Mouse (Mus musculus): ENCODE data around the gene Golga4. TPM values are rescaled to one million over a fixed set of nuclear protein-coding genes. Genes with fewer than 3 reads are reported as not detected.

Gene Golga4
- polyA plus RNA-seq, 1 experiment, result 47.1 TPM

DNA sequence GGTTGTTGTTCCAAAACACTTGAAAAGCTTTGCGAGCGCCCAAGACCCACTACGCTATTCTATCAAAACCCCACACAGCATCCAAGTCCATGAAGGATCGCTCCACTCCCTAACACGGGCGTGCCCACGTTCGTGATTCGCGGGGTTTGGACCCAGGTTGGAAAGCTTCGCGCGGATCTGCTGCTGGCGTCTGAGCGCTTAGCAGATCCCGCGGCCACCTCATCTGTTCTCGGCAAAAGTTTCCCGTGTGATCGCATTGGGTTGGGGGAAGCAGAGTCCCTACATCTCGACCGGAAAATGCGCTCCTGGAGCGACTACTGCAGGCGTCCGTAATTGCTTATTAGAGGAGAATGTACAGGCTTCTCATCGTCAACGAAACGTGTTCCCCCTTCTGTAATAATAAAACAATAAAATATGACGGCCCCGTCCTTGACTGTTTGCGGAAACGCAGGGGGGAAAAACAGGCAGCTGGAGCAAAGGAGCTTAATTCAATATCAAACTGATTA lies 29.2 kb upstream of the Golga4 start:
- Histone ChIP-seq H3K4me1 (ENCODE audit: control insufficient read depth, insufficient read depth, low read length) (no peaks in the 10 kb centered on the region), H3K4me3 (replicated peaks; ENCODE audit: control insufficient read depth, low read depth, low read length) (no peak overlapping the region), H3K27ac (ENCODE audit: control insufficient read depth, insufficient read depth, low read depth, low read length, poor library complexity) (no peak overlapping the region)
- TF ChIP-seq POLR2A (IDR thresholded peaks at IDR 0.05; ENCODE audit: borderline replicate concordance, control insufficient read depth, low read depth, low read length), result no peak
- TF ChIP-seq CTCF (IDR thresholded peaks at IDR 0.05; ENCODE audit: control insufficient read depth, insufficient read depth, low read length), result no peak
- under 1% methylated on average over 33 of the region's 33 CpGs for WGBS

DNA sequence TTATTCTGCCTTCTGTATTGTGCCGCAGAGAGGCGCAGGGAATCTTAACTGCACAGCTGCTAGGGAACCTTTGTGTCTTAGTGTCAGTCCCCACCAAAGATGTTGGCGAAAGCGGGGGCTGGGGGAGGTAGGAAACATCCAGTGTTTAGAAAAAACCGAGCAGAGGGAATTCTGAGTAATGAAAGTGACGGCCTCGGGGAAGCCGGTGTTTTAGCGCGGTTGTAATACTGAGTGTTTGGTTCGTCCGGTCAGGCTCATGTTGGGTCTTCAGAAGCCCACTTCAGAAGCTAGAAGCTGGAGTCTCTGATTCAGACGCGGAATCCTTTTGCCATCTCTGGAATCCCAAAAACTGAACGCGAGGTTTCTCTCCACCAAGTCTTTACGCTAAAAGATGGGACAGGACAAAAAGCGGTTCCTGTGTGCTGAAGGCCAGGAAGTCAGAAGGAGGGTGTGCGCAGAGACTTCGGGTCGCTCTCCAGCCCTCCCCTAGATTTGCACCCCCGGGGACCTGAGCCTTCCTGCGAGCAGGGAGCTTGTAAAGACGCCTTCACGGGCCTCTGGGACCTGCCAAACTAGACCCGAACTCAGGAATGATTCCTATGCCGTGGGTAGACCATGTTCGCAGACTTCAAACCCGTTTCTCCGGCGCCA lies 28.7 kb upstream of the Golga4 start:
- no peak overlapping the region; the same call in 1 of the 2 replicates for H3K27ac ChIP-seq (ENCODE audit: control insufficient read depth, insufficient read depth, low read depth, low read length, poor library complexity)
- TF ChIP-seq POLR2A (IDR thresholded peaks at IDR 0.05; ENCODE audit: borderline replicate concordance, control insufficient read depth, low read depth, low read length) (no peak), CTCF (IDR thresholded peaks at IDR 0.05; ENCODE audit: control insufficient read depth, insufficient read depth, low read length) (no peak)
- H3K4me1 ChIP-seq (ENCODE audit: control insufficient read depth, insufficient read depth, low read length), result no peaks in the 10 kb centered on the region
- WGBS, result 1% methylated on average over 31 of the region's 31 CpGs
- no peak overlapping the region for H3K4me3 ChIP-seq (replicated peaks; ENCODE audit: control insufficient read depth, low read depth, low read length)

DNA sequence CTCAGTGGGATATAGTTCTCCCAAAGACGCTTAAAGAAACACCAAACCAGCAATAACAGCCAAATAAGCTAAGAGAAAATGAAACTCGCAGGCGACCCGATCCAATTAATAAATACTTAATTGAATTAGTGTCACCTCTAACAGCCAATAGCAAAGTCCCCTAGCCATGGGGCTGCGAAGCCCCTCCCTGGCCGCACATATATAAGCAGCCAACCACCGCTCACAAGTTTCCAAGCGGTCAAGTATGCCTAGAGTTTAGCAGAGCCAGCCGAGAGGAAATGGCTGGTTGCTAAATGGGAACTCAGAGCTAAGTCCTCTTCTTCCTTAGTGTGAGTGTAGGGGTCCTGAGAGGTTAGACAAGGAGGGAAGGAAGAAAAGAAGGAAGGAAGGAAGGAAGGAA lies 28.1 kb upstream of the Golga4 start, which contains the start of gene Eomes:
TSS of gene Eomes (plus strand) at position 252 of the 400 bp plus-strand sequence.
- TF ChIP-seq CTCF (IDR thresholded peaks at IDR 0.05; ENCODE audit: control insufficient read depth, insufficient read depth, low read length) (no peak), POLR2A (IDR thresholded peaks at IDR 0.05; ENCODE audit: borderline replicate concordance, control insufficient read depth, low read depth, low read length) (no peak)
- Histone ChIP-seq H3K4me3 (replicated peaks; ENCODE audit: control insufficient read depth, low read depth, low read length) (no peak within 1 kb of the TSS), H3K27ac (ENCODE audit: control insufficient read depth, insufficient read depth, low read depth, low read length, poor library complexity) (peak within 1 kb of the TSS; percentile 10; the same call in 1 of the 2 replicates), H3K4me1 (ENCODE audit: control insufficient read depth, insufficient read depth, low read length) (no peaks in the 10 kb centered on the region)
- WGBS, result under 1% methylated on average over 9 of the region's 9 CpGs

DNA sequence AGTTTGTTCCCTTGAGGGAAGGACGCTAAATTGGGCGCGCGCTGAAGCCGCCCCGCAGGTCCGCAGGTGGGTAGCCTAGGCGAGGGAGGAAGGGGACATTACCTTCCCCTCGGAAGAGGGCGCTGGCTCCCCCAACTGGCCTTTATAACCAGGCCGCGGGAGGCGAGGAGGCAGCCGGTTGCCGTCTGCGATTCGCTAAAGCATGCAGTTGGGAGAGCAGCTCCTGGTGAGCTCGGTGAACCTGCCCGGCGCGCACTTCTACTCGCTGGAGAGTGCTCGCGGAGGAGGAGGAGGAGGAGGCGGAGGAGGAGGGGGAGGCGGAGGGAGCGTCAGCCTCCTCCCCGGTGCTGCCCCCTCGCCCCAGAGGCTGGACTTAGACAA lies 27.6 kb upstream of the Golga4 start:
- 2% methylated on average over 22 of the region's 29 CpGs for WGBS
- H3K27ac ChIP-seq (ENCODE audit: control insufficient read depth, insufficient read depth, low read depth, low read length, poor library complexity), result no peak overlapping the region; the same call in 1 of the 2 replicates
- TF ChIP-seq POLR2A (IDR thresholded peaks at IDR 0.05; ENCODE audit: borderline replicate concordance, control insufficient read depth, low read depth, low read length) (no peak), CTCF (IDR thresholded peaks at IDR 0.05; ENCODE audit: control insufficient read depth, insufficient read depth, low read length) (no peak)
- H3K4me1 ChIP-seq (ENCODE audit: control insufficient read depth, insufficient read depth, low read length), result no peaks in the 10 kb centered on the region
- H3K4me3 ChIP-seq (replicated peaks; ENCODE audit: control insufficient read depth, low read depth, low read length), result no peak overlapping the region

DNA sequence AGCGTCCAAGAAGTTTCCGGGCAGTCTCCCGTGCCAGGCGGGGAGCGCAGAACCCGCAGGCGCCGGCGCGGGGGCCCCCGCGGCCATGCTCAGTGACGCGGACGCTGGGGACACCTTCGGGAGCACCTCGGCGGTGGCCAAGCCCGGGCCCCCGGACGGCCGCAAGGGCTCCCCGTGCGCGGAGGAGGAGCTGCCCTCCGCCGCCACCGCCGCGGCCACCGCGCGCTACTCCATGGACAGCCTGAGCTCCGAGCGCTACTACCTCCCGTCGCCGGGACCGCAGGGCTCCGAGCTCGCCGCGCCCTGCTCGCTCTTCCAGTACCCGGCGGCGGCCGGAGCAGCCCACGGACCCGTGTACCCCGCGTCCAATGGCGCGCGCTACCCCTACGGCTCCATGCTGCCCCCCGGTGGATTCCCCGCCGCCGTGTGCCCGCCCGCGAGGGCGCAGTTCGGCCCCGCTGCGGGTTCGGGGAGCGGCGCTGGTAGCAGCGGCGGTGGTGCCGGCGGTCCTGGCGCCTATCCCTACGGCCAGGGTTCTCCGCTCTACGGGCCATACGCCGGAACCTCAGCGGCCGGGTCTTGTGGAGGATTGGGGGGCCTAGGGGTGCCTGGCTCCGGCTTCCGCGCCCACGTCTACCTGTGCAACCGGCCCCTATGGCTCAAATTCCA lies 27.1 kb upstream of the Golga4 start:
- WGBS, result 2% methylated on average over 87 of the region's 87 CpGs
- H3K27ac ChIP-seq (ENCODE audit: control insufficient read depth, insufficient read depth, low read depth, low read length, poor library complexity), result peak overlapping the region; percentile 10; the same call in 1 of the 2 replicates
- TF ChIP-seq POLR2A (IDR thresholded peaks at IDR 0.05; ENCODE audit: borderline replicate concordance, control insufficient read depth, low read depth, low read length), result no peak
- TF ChIP-seq CTCF (IDR thresholded peaks at IDR 0.05; ENCODE audit: control insufficient read depth, insufficient read depth, low read length), result no peak

DNA sequence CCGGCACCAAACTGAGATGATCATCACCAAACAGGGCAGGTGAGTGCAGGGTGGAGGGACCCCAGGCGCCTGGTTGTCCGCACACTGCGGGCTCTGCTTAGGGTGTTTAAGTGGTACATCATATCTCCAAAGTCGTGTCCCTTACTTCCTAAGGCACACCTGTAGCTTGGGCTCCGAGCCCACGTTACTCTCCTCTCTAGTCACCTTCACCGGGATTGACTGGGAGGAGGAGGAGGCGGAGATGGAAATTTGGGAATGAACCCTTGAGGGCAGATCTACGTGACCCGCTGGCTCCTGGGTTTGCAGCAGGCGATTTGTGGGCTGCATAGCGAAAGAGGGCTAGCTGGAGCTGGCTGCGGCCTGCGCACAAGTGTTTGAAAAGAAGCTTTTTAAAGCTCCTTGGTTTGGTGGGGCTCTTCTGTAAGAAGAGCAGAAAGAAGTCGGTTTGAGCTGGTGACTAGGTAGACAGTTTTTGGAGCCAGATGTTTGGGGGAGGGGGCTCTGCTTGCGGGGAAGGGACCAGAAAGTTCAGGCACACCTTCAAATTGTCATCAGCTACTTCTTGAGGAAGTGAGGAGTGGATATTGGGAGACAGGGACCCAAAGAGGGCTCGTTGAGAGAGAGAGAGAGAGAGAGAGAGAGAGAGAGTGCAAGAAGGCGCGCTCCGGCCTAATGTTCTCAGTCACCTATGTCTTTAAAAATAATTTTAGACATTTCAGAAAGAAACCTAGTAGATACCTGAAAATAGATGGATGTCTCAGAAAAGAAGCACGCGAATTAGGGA lies 26.4 kb upstream of the Golga4 start:
- no peak overlapping the region for H3K27ac ChIP-seq (ENCODE audit: control insufficient read depth, insufficient read depth, low read depth, low read length, poor library complexity)
- TF ChIP-seq CTCF (IDR thresholded peaks at IDR 0.05; ENCODE audit: control insufficient read depth, insufficient read depth, low read length), result no peak
- no peak for TF ChIP-seq POLR2A (IDR thresholded peaks at IDR 0.05; ENCODE audit: borderline replicate concordance, control insufficient read depth, low read depth, low read length)
- WGBS, result 34% methylated on average over 23 of the region's 23 CpGs
- peak overlapping the region; percentile 0 for H3K4me3 ChIP-seq (replicated peaks; ENCODE audit: control insufficient read depth, low read depth, low read length)
- H3K4me1 ChIP-seq (ENCODE audit: control insufficient read depth, insufficient read depth, low read length), result no peaks in the 10 kb centered on the region

More for the DNA sequence above, 27.1 kb upstream of the Golga4 start:
- H3K4me1 ChIP-seq (ENCODE audit: control insufficient read depth, insufficient read depth, low read length), result no peaks in the 10 kb centered on the region
- H3K4me3 ChIP-seq (replicated peaks; ENCODE audit: control insufficient read depth, low read depth, low read length), result no peak overlapping the region

DNA sequence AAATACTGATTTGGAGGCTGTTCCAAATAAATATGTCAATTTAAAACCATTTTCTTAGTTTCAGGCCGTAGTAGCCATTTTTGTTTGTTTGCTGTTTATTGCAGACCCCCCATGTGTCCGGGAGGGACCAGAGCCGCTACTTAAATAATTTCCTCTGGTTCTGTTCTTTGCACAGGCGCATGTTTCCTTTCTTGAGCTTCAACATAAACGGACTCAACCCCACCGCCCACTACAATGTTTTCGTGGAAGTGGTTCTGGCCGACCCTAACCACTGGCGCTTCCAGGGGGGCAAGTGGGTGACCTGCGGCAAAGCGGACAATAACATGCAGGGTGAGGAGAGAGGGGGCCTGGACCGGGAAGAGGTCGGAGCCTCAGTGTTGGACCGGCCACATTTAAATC lies 25.8 kb upstream of the Golga4 start:
- WGBS, result 26% methylated on average over 14 of the region's 14 CpGs
- Histone ChIP-seq H3K27ac (ENCODE audit: control insufficient read depth, insufficient read depth, low read depth, low read length, poor library complexity) (no peak overlapping the region; the same call in 1 of the 2 replicates), H3K4me3 (replicated peaks; ENCODE audit: control insufficient read depth, low read depth, low read length) (no peak overlapping the region), H3K4me1 (ENCODE audit: control insufficient read depth, insufficient read depth, low read length) (no peaks in the 10 kb centered on the region)
- TF ChIP-seq POLR2A (IDR thresholded peaks at IDR 0.05; ENCODE audit: borderline replicate concordance, control insufficient read depth, low read depth, low read length) (no peak), CTCF (IDR thresholded peaks at IDR 0.05; ENCODE audit: control insufficient read depth, insufficient read depth, low read length) (no peak)

DNA sequence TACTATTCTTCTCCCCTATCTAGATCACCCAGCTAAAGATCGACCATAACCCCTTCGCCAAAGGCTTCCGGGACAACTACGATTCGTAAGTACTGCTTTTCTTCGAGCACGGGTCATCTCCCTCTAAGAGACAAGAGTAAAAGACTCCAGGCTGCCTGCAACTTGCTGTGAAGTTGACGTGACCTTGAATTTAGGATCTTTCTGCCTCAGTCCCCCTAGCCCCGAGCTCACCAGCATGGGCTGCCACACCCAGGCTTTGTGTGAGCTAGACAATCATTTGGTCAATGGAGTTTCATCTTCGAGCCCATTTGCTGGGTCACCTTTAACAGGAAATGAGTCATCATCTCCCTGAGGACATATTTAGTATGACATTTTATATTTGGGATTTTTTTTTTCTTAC lies 23.9 kb upstream of the Golga4 start:
- Histone ChIP-seq H3K4me1 (ENCODE audit: control insufficient read depth, insufficient read depth, low read length) (no peaks in the 10 kb centered on the region), H3K27ac (ENCODE audit: control insufficient read depth, insufficient read depth, low read depth, low read length, poor library complexity) (no peak overlapping the region), H3K4me3 (replicated peaks; ENCODE audit: control insufficient read depth, low read depth, low read length) (no peak overlapping the region)
- no peak for TF ChIP-seq CTCF (IDR thresholded peaks at IDR 0.05; ENCODE audit: control insufficient read depth, insufficient read depth, low read length)
- TF ChIP-seq POLR2A (IDR thresholded peaks at IDR 0.05; ENCODE audit: borderline replicate concordance, control insufficient read depth, low read depth, low read length), result no peak
- WGBS, result 69% methylated on average over 10 of the region's 10 CpGs
